Mouse (Mus musculus): ENCODE measurements around the gene Acacb.

GRCm38 (mm10) chr5:114264791-114265190, 118.5 kb downstream of the Acacb start:
- TF ChIP-seq CTCF (IDR thresholded peaks at IDR 0.05; ENCODE audit: control insufficient read depth, insufficient read depth, insufficient replicate concordance, low read depth, low read length) = no peak
- no peak for TF ChIP-seq POLR2A (IDR thresholded peaks at IDR 0.05; ENCODE audit: control insufficient read depth, low read depth, low read length)

Data from testis, adult 2 months (tissue).